Mouse (Mus musculus) adrenal gland, adult 10 weeks (tissue): ENCODE results near the gene 2900092C05Rik. TPM values are rescaled to one million over a fixed set of nuclear protein-coding genes. Genes with fewer than 3 reads are reported as not detected.

ENCODE experiments used
- polyA plus RNA-seq: library from polyadenylated mRNA; stranded (reverse); fragments of 350-450 nt; fragmentation: Illumina TruSeq; extraction: RNeasy Lipid Tissue Mini Kit (QIAGEN cat#74804); gene quantifications from one replicate; pipeline ENCODE4 v1.2.3, GENCODE M21; 2014; ENCODE audit warnings: low read depth, low replicate concordance

Gene 2900092C05Rik
- not detected for polyA plus RNA-seq

DNA sequence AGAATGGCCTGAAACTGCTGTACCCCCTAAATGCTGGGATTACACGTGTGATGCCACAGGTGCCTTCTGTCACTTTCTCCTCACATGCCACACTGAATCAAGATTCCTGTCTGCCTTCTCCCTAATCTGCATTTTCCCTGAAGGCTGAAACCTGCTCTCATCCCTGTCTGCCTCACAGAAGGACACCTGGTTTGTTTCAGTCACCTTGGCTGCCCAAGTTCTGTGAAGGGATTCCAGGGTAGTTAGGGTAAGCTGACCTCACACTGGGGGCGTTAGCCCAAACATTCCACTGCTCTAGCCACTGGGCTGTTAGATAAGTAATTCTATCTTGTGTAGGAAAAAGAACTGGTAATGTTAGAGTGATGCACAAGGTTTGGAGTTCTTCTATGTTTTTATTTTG is at the start of gene 2900092C05Rik:
Gene 2900092C05Rik (plus strand): TSS at position 301 of the 400 bp plus-strand sequence.

DNA sequence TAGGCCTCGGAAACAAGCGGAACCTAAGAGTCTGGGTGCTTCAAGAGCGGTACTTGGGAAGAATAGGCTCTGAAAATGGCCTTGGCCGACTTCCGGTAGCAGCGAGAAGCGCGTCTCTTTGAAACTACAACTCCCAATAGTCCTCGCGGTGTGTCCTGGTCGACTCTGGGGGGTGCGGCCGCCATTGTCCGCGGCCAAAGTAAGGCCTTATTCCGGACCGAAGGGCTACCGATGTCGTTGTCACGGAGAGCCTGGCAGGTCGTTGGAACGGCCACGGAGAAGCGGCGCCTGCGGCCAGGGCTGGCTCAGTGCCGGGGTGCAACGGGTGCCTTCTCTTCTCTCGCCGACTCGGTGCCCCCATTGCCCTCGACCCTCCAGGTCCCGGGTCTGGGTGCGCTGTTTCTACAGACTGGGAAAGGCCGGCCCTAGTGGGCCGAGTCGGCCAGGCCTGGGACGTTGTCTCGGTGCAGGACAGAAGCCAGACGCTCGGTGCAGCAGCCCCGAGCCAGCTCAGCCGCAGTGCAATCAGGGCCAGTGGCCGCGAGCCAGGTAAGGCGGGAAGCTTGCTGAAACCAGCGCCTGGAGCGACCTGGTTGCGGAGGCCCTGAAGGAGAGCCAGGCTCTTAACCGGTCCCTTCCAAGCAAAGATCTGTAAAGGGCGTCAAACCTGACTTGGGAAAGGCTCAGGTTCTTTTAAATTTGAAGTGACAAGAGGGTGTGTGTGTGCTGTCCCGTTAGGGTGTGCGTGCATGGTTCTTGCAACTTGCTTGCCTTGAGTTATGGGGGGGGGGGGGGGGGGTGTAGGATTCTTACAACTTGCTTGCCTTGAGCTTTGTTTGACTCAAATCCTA is 33.9 kb upstream of the 2900092C05Rik start, which contains the start of gene Zfp606:
Gene Zfp606 (plus strand): TSS at position 136 of the 851 bp plus-strand sequence.

Other genes with a start within 250 kb of the 2900092C05Rik start
- gene Vmn1r81, start 244.2 kb upstream of the 2900092C05Rik start, polyA plus RNA-seq: not detected
- not detected for gene Vmn1r82, start 212.1 kb upstream of the 2900092C05Rik start, polyA plus RNA-seq
- gene Vmn1r83, start 183.0 kb upstream of the 2900092C05Rik start, polyA plus RNA-seq: not detected
- not detected for gene Vmn1r84, start 143.2 kb upstream of the 2900092C05Rik start, polyA plus RNA-seq
- 5.2 TPM for gene Zfp551, start 89.8 kb upstream of the 2900092C05Rik start, polyA plus RNA-seq
- gene Zfp606, start 34.2 kb upstream of the 2900092C05Rik start, polyA plus RNA-seq: 29.6 TPM
- gene Vmn2r53, start 96.3 kb downstream of the 2900092C05Rik start, polyA plus RNA-seq: not detected
- gene Vmn2r54, start 127.8 kb downstream of the 2900092C05Rik start, polyA plus RNA-seq: not detected
- gene Vmn2r55, start 172.5 kb downstream of the 2900092C05Rik start, polyA plus RNA-seq: not detected
- not detected for gene Vmn2r56, start 222.5 kb downstream of the 2900092C05Rik start, polyA plus RNA-seq